Mouse (Mus musculus) liver, postnatal 0 days (tissue): Measurements from ENCODE around the gene Por.

Experiments
- CTCF ChIP-seq: sonication (generic); IDR thresholded peaks from 2 replicates; pipeline ENCODE4 v1.5.1; 2016; ENCODE audit warnings: antibody characterized with exemption, low read depth
- EP300 ChIP-seq: IDR thresholded peaks from 2 replicates; pipeline ENCODE4 v1.6.1; 2016; ENCODE audit warnings: antibody characterized with exemption, low read depth, mild to moderate bottlenecking

GRCm38 (mm10) chr5:135693281-135693853, 23.5 kb downstream of the Por start:
- TF ChIP-seq CTCF = no peak
- TF ChIP-seq EP300 = no peak
